Mouse (Mus musculus): Measurements from ENCODE around the gene Lrit3. TPM values are rescaled to one million over a fixed set of nuclear protein-coding genes. Genes with fewer than 3 reads are reported as not detected.

Gene Lrit3
- total RNA-seq, 1 experiment = not detected

DNA sequence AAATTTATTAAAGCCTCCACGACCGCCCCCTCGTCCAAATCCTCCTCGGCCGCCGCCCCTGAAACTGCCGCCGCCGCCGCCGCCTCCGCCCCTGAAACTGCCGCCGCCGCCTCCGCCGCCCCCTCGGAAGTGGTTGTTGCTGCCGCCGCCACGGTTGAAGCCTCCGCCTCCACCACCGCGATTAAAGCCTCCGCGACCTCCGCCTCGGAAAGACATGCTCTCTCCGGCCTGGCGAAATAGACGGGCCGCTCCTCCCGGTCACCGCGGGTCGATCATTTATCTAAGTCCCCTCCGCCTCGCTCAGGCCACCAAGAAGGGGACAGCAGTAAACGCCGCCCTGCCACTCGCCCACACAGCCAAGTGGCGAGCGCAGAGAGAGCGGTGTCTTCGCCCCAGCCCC lies 26.8 kb upstream of the Lrit3 start:
- peak overlapping the region; percentile 72 for H3K27ac ChIP-seq (ENCODE audit: insufficient read depth, low read depth, low read length, poor library complexity, severe bottlenecking)
- peaks cover 3 to 6% of the 10 kb centered on the region in 2 experiments; a peak in 2 of 4 replicates for H3K4me1 ChIP-seq (ENCODE audit: control insufficient read depth in 2 of 2, insufficient read depth in 2 of 2, low read length in 2 of 2, poor library complexity in 1 of 2)
- in situ Hi-C loops (cut with MboI; ENCODE audit: low sequenced_read_pairs in 2 of 2, unreplicated experiment in 2 of 2) = no loop called here
- peak overlapping the region; percentile 78 to 95 for H3K4me3 ChIP-seq (ENCODE audit: insufficient read depth in 1 of 2, low read depth in 1 of 2, low read length in 2 of 2, poor library complexity in 1 of 2, severe bottlenecking in 1 of 2)
- no peaks in the 10 kb centered on the region for H3K9me3 ChIP-seq (ENCODE audit: control insufficient read depth, insufficient read depth, low read depth, low read length)
- TF ChIP-seq ZNF384 (IDR thresholded peaks at IDR 0.05; ENCODE audit: low read depth, low read length) = no peak
- TF ChIP-seq HCFC1 (IDR thresholded peaks at IDR 0.05; ENCODE audit: borderline replicate concordance, insufficient read depth, low read length) = no peak
- no peak for TF ChIP-seq CHD2 (IDR thresholded peaks at IDR 0.05; ENCODE audit: low read depth, low read length)
- TF ChIP-seq ZC3H11A (IDR thresholded peaks at IDR 0.05; ENCODE audit: borderline replicate concordance, low read depth, low read length) = no peak
- TF ChIP-seq MAFK (IDR thresholded peaks at IDR 0.05; ENCODE audit: insufficient read depth, low read depth, low read length) = no peak
- peaks cover 12% of the 10 kb centered on the region; the same call in 1 of the 2 replicates for H3K36me3 ChIP-seq (ENCODE audit: control insufficient read depth, insufficient read depth, low read length, poor library complexity, severe bottlenecking)
- H3K9ac ChIP-seq (ENCODE audit: insufficient read depth, low read depth, low read length, poor library complexity, severe bottlenecking) = peak overlapping the region; percentile 97
- DNase-seq (ENCODE audit: low read depth, low spot score) = no peak

DNA sequence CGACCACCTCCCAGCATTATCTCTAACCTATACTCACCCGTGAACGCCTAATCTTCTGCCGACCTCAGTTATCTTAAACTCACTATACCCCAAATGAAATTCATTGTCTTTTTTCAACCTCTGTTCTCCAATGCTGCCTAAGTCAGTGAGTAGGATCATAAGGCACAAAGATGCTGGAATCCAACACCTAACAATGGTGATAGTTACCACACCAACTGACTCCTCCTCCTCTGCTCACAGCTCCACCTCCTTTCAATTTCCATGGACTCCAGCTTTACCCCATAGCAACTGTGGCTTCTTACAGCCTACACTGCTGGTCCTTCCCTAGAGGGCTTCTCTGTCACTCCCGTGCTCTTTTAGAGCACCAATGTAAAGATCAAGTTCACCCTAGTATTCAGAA lies 23.9 kb upstream of the Lrit3 start:
- in situ Hi-C loops (cut with MboI; ENCODE audit: low sequenced_read_pairs in 2 of 2, unreplicated experiment in 2 of 2) = no loop called here
- H3K4me1 ChIP-seq (ENCODE audit: control insufficient read depth in 2 of 2, insufficient read depth in 2 of 2, low read length in 2 of 2, poor library complexity in 1 of 2) = peaks cover 3 to 5% of the 10 kb centered on the region in 2 experiments; a peak in 2 of 4 replicates
- no peak overlapping the region for H3K4me3 ChIP-seq (ENCODE audit: insufficient read depth in 1 of 2, low read depth in 1 of 2, low read length in 2 of 2, poor library complexity in 1 of 2, severe bottlenecking in 1 of 2)
- DNase-seq (ENCODE audit: low read depth, low spot score) = no peak
- peaks cover 24% of the 10 kb centered on the region for H3K36me3 ChIP-seq (ENCODE audit: control insufficient read depth, insufficient read depth, low read length, poor library complexity, severe bottlenecking)
- H3K9ac ChIP-seq (ENCODE audit: insufficient read depth, low read depth, low read length, poor library complexity, severe bottlenecking) = no peak overlapping the region
- no peak for TF ChIP-seq ZC3H11A (IDR thresholded peaks at IDR 0.05; ENCODE audit: borderline replicate concordance, low read depth, low read length)
- TF ChIP-seq CHD2 (IDR thresholded peaks at IDR 0.05; ENCODE audit: low read depth, low read length) = no peak
- TF ChIP-seq HCFC1 (IDR thresholded peaks at IDR 0.05; ENCODE audit: borderline replicate concordance, insufficient read depth, low read length) = no peak
- no peak for TF ChIP-seq MAFK (IDR thresholded peaks at IDR 0.05; ENCODE audit: insufficient read depth, low read depth, low read length)
- TF ChIP-seq ZNF384 (IDR thresholded peaks at IDR 0.05; ENCODE audit: low read depth, low read length) = no peak
- no peaks in the 10 kb centered on the region for H3K9me3 ChIP-seq (ENCODE audit: control insufficient read depth, insufficient read depth, low read depth, low read length)
- H3K27ac ChIP-seq (ENCODE audit: insufficient read depth, low read depth, low read length, poor library complexity, severe bottlenecking) = no peak overlapping the region

DNA sequence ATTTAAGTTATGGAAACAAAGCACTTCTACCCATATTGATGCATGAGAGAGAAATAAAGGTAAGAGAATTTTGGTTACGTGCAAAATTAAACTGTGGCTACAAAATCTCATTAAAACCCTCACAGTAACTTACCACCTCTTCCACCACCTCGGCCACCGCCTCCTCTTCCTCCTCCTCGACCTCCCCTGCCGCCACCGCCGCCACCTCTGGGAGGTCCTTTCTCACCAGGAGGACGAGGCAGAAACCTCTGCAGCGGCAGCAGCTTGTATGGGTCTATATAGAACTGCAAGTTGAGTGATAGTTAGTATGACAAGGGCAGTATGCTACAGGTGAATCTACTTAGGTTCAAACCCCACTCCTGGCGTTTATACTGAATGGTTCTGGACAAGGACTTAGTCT lies 22.9 kb upstream of the Lrit3 start:
- no peak for DNase-seq (ENCODE audit: low read depth, low spot score)
- H3K36me3 ChIP-seq (ENCODE audit: control insufficient read depth, insufficient read depth, low read length, poor library complexity, severe bottlenecking) = peaks cover 24% of the 10 kb centered on the region
- no peak overlapping the region for H3K27ac ChIP-seq (ENCODE audit: insufficient read depth, low read depth, low read length, poor library complexity, severe bottlenecking)
- in situ Hi-C loops (cut with MboI; ENCODE audit: low sequenced_read_pairs in 2 of 2, unreplicated experiment in 2 of 2) = no loop called here
- no peak overlapping the region for H3K9ac ChIP-seq (ENCODE audit: insufficient read depth, low read depth, low read length, poor library complexity, severe bottlenecking)
- H3K4me3 ChIP-seq (ENCODE audit: insufficient read depth in 1 of 2, low read depth in 1 of 2, low read length in 2 of 2, poor library complexity in 1 of 2, severe bottlenecking in 1 of 2) = no peak overlapping the region
- H3K9me3 ChIP-seq (ENCODE audit: control insufficient read depth, insufficient read depth, low read depth, low read length) = no peaks in the 10 kb centered on the region
- no peak for TF ChIP-seq HCFC1 (IDR thresholded peaks at IDR 0.05; ENCODE audit: borderline replicate concordance, insufficient read depth, low read length)
- TF ChIP-seq ZNF384 (IDR thresholded peaks at IDR 0.05; ENCODE audit: low read depth, low read length) = no peak
- TF ChIP-seq MAFK (IDR thresholded peaks at IDR 0.05; ENCODE audit: insufficient read depth, low read depth, low read length) = no peak
- no peak for TF ChIP-seq ZC3H11A (IDR thresholded peaks at IDR 0.05; ENCODE audit: borderline replicate concordance, low read depth, low read length)
- TF ChIP-seq CHD2 (IDR thresholded peaks at IDR 0.05; ENCODE audit: low read depth, low read length) = no peak
- H3K4me1 ChIP-seq (ENCODE audit: control insufficient read depth in 2 of 2, insufficient read depth in 2 of 2, low read length in 2 of 2, poor library complexity in 1 of 2) = peaks cover 3 to 5% of the 10 kb centered on the region in 2 experiments; a peak in 2 of 4 replicates

DNA sequence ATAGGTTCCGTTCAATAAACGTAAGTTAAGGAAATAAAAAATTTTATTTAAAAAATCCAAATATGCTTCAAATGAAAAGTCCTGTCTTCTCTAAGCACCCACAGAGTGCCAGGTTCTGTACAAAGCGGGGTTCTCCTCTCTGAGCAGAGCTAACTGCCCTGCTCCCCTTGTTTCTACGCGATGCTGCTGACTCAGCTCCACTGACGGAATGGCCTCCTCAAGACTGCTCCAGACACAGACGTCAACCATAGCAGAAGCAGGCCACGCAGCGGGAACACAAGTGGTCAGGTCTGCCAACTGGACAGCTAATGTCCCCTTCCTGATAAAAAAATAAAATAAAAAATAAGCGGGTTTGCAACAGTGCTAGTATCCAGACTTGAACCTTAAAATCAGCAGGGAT lies 21.1 kb upstream of the Lrit3 start:
- no peak overlapping the region for H3K4me3 ChIP-seq (ENCODE audit: insufficient read depth in 1 of 2, low read depth in 1 of 2, low read length in 2 of 2, poor library complexity in 1 of 2, severe bottlenecking in 1 of 2)
- no peaks in the 10 kb centered on the region for H3K9me3 ChIP-seq (ENCODE audit: control insufficient read depth, insufficient read depth, low read depth, low read length)
- no peak for DNase-seq (ENCODE audit: low read depth, low spot score)
- in situ Hi-C loops (cut with MboI; ENCODE audit: low sequenced_read_pairs in 2 of 2, unreplicated experiment in 2 of 2) = no loop called here
- peaks cover 2 to 5% of the 10 kb centered on the region in 2 experiments; a peak in 2 of 4 replicates for H3K4me1 ChIP-seq (ENCODE audit: control insufficient read depth in 2 of 2, insufficient read depth in 2 of 2, low read length in 2 of 2, poor library complexity in 1 of 2)
- H3K27ac ChIP-seq (ENCODE audit: insufficient read depth, low read depth, low read length, poor library complexity, severe bottlenecking) = no peak overlapping the region
- TF ChIP-seq HCFC1 (IDR thresholded peaks at IDR 0.05; ENCODE audit: borderline replicate concordance, insufficient read depth, low read length) (no peak), MAFK (IDR thresholded peaks at IDR 0.05; ENCODE audit: insufficient read depth, low read depth, low read length) (0 out of 2 replicates have a peak, but pooled peaks have one; percentile 34)
- no peak overlapping the region for H3K9ac ChIP-seq (ENCODE audit: insufficient read depth, low read depth, low read length, poor library complexity, severe bottlenecking)
- H3K36me3 ChIP-seq (ENCODE audit: control insufficient read depth, insufficient read depth, low read length, poor library complexity, severe bottlenecking) = peaks cover 24% of the 10 kb centered on the region

DNA sequence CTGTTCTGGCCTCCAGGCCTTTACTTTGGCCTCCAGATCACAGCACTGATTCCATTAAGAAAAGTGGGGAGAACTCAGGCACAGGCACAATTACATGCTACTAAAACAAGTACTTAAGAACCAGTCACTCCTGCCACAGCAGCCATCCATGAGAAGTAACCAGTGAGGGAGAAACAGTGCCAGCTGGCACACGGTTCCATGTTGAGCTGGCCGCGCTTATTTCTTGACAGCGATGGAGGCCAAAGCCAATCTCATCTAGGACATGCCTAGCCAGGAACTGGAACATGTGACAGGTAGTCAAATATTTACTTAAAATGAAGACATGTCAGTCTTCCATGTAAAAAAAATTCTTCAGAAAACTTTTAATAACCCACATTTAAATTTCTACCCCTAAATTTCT lies 20.3 kb upstream of the Lrit3 start:
- in situ Hi-C loops (cut with MboI; ENCODE audit: low sequenced_read_pairs in 2 of 2, unreplicated experiment in 2 of 2) = no loop called here
- no peak for DNase-seq (ENCODE audit: low read depth, low spot score)
- peaks cover 20% of the 10 kb centered on the region for H3K36me3 ChIP-seq (ENCODE audit: control insufficient read depth, insufficient read depth, low read length, poor library complexity, severe bottlenecking)

More for the DNA sequence above, 20.3 kb upstream of the Lrit3 start:
- Histone ChIP-seq H3K4me3 (ENCODE audit: insufficient read depth in 1 of 2, low read depth in 1 of 2, low read length in 2 of 2, poor library complexity in 1 of 2, severe bottlenecking in 1 of 2) (no peak overlapping the region), H3K27ac (ENCODE audit: insufficient read depth, low read depth, low read length, poor library complexity, severe bottlenecking) (no peak overlapping the region), H3K9ac (ENCODE audit: insufficient read depth, low read depth, low read length, poor library complexity, severe bottlenecking) (no peak overlapping the region), H3K9me3 (ENCODE audit: control insufficient read depth, insufficient read depth, low read depth, low read length) (no peaks in the 10 kb centered on the region), H3K4me1 (ENCODE audit: control insufficient read depth in 2 of 2, insufficient read depth in 2 of 2, low read length in 2 of 2, poor library complexity in 1 of 2) (no peaks in the 10 kb centered on the region)
- TF ChIP-seq MAFK (IDR thresholded peaks at IDR 0.05; ENCODE audit: insufficient read depth, low read depth, low read length) (no peak), CHD2 (IDR thresholded peaks at IDR 0.05; ENCODE audit: low read depth, low read length) (no peak), ZNF384 (IDR thresholded peaks at IDR 0.05; ENCODE audit: low read depth, low read length) (no peak), ZC3H11A (IDR thresholded peaks at IDR 0.05; ENCODE audit: borderline replicate concordance, low read depth, low read length) (no peak), HCFC1 (IDR thresholded peaks at IDR 0.05; ENCODE audit: borderline replicate concordance, insufficient read depth, low read length) (no peak)
